Mouse (Mus musculus) B cell, adult 2 months (primary cell): ENCODE data around the gene Schip1.

Source experiments
- DNase-seq, 2 experiments: peaks; one replicate each; pipeline ENCODE4 v3.0.0; 2022

Gene Schip1

GRCm38 (mm10) chr3:68637960-68638359, 573.4 kb downstream of the Schip1 start:
- peak; percentile 44 to 46 for DNase-seq

- no peak for DNase-seq
Measured at GRCm38 (mm10) chr3:68638703-68639102, 574.1 kb downstream of the Schip1 start.

- DNase-seq, result no peak
Measured at GRCm38 (mm10) chr3:68642935-68643334, 578.3 kb downstream of the Schip1 start.

GRCm38 (mm10) chr3:68646387-68647130, 582.0 kb downstream of the Schip1 start:
- peak; percentile 51 to 53 for DNase-seq

GRCm38 (mm10) chr3:68647282-68647681, 582.7 kb downstream of the Schip1 start:
- no peak for DNase-seq

GRCm38 (mm10) chr3:68650251-68650650, 585.6 kb downstream of the Schip1 start:
- no peak for DNase-seq

- no peak for DNase-seq
Measured at GRCm38 (mm10) chr3:68656607-68657352, 592.2 kb downstream of the Schip1 start.

- no peak for DNase-seq
Measured at GRCm38 (mm10) chr3:68657589-68658245, 593.1 kb downstream of the Schip1 start.

- no peak for DNase-seq
Measured at GRCm38 (mm10) chr3:68659996-68660395, 595.4 kb downstream of the Schip1 start.

- DNase-seq, result no peak
Measured at GRCm38 (mm10) chr3:68660538-68660937, 595.9 kb downstream of the Schip1 start.

- DNase-seq, result no peak
Measured at GRCm38 (mm10) chr3:68662386-68662785, 597.8 kb downstream of the Schip1 start.

GRCm38 (mm10) chr3:68664337-68664736, 599.7 kb downstream of the Schip1 start:
- DNase-seq, result no peak

- DNase-seq, result no peak
Measured at GRCm38 (mm10) chr3:68666377-68666776, 601.8 kb downstream of the Schip1 start.

- no peak for DNase-seq
Measured at GRCm38 (mm10) chr3:68667852-68668251, 603.2 kb downstream of the Schip1 start.

- no peak for DNase-seq
Measured at GRCm38 (mm10) chr3:68669418-68669974, 604.9 kb downstream of the Schip1 start.

- DNase-seq, result no peak
Measured at GRCm38 (mm10) chr3:68674721-68675120, 610.1 kb downstream of the Schip1 start.

GRCm38 (mm10) chr3:68675216-68675835, 610.7 kb downstream of the Schip1 start:
- no peak for DNase-seq
